Comparison of ENCODE assay signal across 8 mouse cellular contexts in the genomic region with DNA sequence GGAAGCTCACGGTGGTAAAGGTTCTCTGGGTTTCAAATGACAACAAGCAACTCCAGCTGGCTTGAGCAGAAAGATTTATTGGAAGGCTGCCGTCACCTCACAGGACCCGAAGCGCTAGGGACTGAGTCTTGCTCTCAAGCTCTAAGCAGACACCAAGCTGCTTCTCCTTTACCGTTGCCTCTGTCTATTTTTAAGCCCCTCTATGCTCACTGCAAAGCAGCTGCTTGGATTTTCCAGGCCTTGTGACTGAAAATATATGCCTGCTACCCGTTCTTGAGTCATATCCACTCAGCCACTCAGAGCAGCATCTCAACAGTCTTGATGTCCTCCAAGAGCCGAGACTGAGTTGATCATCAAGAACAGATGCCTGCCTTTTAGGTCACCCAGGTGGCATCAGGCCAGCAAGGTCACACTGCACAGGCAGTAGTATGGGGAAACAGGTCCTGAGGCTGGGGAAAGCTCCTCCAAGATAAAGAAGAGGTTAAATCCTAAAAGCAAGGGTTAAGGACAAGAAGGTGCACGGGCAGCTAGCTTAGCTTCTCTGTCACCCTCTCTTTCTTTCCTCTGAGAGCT.
DNase-seq lines count a peak whose midpoint lies in the region; ATAC-seq lines count a peak whose summit lies in the region.

No protein-coding gene starts in this region.

- intact Hi-C loops in heart, postnatal 36 days (cut with DNase I), result loop anchor here (5.0 kb wide), 1 partner anchor 89 kb away; no protein-coding TSS in a partner anchor

- peak; percentile 43 for DNase-seq in right cerebral cortex, adult 18-20 months
- DNase-seq in right cerebral cortex, postnatal 4 days, result no peak
- DNase-seq in frontal cortex, postnatal 36 days (ENCODE audit: low spot score in 2 of 2), result peak; percentile 32 to 61
- DNase-seq in heart, postnatal 36 days, result peak; percentile 41 to 58
- peak; percentile 96 for DNase-seq in skeletal muscle tissue, adult 2 months (ENCODE audit: low read depth, low spot score)
- no peak for DNase-seq in liver
- no peak for DNase-seq in spleen, postnatal 4 days (ENCODE audit: low spot score in 2 of 2)

- ATAC-seq in granulocyte monocyte progenitor cell, adult 5-6 weeks (replicated peaks; ENCODE audit: poor library complexity, severe bottlenecking), result no peak

Comparison
In these comparisons a context has a peak if more than half of its experiments do, and no peak if none do; other contexts are left out.
1. DNase-seq: peak in right cerebral cortex, adult 18-20 months (single experiment), frontal cortex, postnatal 36 days (2 of 2), heart, postnatal 36 days (2 of 2) and skeletal muscle tissue, adult 2 months (single experiment); none in right cerebral cortex, postnatal 4 days (single experiment), liver (single experiment) and spleen, postnatal 4 days (0 of 2).